Mouse (Mus musculus) cerebellum, adult 11-12 months (tissue): Measurements from ENCODE around the gene Atp10b.

Source experiments
- DNase-seq: peaks from one replicate; pipeline ENCODE4 v3.0.0; 2022

Gene Atp10b

DNA sequence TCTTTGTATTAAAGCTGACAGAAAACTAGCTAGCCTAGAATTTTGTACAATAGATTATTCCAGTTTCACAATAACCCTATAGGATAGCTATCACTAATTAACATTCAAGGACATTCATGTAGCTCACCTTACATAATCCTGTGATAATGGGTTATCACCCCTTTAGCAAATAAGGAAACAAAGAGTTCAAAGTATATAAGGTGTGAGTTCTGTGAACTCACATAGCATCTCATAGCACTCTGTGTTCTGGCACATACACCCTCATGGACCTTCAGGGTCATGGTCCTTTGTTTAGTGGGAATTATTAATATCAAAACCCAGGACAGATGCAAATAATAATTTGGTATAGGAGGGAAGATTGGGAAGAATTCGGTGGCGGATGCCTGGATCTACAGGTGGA is 50.4 kb downstream of the Atp10b start:
- DNase-seq = no peak

DNA sequence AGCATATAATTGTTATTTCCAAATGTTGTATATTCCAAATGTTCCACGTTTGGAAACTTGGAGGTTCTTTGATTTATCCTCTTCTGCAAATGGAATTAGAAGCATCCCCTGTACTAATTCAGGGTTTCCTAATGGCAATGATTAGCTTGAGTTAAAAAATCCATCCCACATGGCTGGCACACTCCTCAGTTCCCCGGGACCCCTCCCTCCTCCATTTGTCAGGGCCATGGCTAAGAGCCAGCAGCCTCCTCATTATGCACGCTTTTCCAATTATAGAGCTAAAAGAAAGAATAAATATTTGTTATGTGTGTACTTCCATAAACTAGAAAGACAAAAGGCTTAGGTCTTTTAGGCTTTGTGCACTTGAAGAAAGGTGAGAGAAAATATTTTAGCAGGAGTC is 53.9 kb downstream of the Atp10b start:
- DNase-seq = no peak

DNA sequence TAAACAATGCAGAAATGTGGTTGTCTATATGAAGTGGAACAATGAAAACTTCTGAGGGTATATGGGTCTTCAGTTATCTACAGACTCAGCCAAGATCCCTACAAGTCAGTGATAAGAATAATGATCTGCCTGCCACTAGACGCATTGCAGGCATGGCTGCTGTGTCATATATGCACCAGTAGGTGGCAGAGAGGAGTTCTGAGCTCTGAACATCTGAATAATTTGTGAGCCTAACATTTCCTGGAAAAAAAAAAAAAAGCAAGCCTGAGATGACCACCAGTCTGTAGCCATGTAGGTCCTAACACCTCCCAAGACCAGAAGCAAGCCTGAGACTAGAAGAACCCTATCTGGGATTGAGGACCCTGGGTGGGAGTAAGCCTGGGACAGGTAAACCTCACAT is 63.5 kb downstream of the Atp10b start:
- DNase-seq = no peak

DNA sequence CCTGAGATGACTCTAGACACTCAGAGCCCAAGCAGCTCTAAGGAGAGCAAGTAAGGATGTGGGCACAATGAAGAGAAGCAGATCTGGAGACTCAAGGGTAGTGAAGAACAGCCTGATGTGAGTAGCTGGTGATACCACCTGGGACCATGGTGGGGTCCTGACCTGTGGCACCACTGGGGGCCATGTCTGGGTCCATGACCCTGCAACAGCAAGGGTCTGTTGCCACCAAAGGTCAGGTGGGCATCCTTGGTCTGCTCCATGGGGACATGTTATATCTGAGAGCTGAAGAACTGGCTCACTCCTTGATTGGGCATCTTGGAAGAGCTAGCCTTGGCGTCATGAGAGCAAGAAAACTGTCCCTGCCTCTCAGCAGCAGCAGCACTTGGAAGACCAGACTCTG is 64.1 kb downstream of the Atp10b start:
- no peak for DNase-seq

DNA sequence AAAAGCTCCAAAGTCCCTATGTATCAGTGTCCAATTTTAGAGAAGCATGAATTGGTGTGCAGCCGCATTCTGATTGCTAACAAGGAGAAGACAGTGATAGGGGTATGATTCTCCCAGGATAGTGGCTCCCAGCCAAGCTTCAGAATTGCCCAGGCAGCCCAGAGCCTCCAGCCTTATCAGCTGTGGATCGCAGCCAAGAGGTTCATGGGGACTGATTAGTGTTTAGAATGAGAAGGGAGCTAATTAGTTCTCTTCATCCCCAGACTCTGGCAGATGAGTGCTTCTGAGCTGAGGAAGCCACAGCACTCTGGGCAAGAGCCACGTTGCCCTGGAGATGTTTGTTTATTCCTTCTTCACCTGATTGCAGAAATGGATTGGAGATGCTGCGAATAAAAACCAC is 67.3 kb downstream of the Atp10b start:
- peak; percentile 8 for DNase-seq

DNA sequence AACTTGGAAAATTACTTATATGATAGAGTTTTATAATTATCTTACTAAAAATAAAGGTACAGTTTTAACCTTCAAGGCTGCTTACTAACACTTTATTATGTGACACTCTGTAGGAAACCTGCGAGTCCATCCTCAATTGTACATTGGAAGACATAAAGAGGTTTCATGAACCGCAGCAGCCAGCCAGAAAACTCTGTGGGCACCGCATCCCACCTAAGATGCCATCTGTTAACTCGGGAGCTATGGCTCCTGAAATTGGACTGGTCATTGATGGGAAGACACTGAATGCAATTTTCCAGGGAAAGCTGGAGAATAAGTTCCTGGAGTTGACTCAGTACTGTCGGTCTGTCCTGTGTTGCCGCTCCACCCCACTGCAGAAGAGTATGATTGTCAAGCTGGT is 80.6 kb downstream of the Atp10b start:
- DNase-seq = peak; percentile 9

DNA sequence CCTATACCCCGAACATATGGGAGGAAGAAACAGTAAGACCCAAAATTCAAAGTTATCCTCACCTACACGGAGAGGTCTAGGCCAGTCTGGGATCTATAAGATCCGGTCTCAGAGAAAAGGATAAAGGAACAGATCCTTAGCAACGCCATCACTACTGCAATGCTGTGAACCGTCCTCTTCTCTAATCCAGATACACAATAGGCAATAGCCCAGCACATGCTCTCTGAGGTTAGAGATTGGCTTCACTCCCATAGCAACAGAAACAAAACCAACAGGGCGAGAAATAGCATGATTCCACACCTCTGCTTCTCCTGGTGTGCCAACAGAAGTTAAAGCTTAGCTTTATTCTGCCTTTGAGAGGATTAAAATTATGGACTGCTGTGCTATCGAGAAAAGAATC is 82.4 kb downstream of the Atp10b start:
- no peak for DNase-seq

DNA sequence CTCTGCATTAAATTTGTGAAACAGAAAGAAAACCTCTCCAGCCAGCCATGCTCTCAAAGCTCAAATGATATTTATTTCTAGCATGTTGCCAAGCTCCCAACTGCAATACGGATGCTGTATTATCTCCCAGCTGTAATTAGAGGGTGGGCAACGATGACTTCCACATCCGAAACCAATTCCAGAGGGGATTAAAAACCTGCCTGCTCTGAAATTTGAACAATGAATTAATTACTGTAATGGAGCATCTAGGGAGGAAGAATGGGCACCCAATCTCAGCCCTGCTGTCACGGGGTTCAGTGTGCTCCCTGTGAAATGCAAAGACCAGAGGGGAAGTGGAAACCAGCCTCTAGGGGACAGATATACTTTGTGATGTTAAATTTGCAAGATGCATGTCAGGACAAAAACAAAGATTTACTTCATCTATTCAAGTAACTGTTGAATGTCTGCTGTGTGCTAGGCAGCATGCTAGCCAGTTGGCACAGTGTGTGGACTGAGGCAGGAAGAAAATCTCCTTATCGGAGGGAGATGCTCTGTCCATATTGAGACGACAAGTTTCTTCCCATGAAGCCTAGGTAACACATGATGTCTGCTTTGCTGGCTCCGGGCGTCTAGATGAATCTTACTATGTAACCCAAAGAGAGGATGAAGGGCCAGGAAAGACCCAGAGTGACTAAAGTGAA is 86.8 kb downstream of the Atp10b start:
- DNase-seq = no peak

DNA sequence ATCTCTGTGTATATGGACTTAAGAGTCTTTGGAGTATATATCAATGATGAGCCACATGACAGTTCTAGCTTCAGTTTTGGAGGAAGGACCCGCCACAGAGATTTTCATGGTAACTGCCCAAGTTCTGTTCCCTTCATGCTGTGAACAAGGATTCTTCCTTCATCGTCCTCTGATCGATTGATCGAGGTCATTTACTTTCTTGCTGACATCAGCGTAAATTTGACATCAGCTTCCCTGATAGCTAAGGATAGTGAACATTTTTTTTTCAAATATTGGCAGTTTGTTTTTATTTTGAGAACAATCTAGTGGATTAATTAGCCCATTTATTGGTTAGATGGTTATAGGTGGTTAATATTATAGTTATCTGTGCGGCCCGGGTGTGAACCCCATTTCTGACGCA is 90.1 kb downstream of the Atp10b start:
- DNase-seq = no peak

DNA sequence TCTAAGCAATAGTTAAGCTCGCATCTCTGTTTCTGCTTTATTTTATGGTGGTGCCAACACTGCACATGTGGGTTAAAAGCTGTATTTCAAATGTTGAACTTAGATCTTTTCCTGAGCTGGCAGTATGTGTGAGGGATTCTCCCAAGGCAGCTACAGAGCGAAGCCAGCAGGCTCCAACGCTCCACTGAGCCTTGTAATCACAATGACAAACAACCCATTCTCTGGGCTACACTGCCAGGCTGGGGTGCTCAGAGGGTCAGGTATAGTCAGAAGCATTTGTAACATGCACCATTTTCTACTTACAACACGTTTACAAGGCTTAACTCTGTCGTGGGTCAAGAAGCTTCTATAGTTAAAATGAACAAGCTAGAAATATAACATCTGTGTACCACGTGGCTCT is 103.4 kb downstream of the Atp10b start:
- DNase-seq = no peak

DNA sequence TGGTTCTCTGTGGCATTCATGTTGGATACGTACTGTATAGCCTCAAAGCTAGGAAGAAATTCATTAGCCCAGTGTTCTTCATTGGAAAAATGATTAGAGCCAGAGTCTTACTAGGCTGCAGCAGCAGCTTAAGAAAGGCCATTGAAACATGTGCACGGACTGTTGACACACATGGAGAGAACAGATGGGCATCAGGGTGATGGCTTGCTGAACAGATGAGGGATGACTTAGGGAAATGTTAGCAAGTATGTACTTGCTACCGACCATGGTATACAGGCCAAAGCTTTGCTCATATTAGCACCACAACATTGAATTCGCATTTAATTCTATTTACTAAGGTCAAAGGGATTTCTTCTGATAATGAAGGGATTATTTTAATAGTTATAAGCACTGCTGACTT is 105.6 kb downstream of the Atp10b start:
- DNase-seq = no peak

DNA sequence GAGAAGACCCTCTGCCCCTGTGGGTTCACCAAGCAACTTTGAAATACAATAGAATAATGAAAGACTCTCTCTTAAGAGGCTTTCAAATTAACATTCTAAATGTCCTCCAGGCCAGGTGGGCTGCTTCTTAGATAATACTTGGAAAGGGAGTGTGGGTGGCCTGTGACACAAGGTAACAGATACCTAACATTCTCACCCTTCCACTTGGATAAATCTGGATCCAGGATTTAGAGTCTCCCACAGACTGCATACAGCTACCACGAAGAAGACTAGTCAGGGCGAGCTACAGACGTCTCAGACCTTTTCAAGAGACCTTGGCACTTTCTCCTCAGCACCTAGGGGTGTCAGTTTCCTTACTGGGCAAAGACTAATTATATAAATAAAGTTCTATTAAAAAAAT is 107.6 kb downstream of the Atp10b start:
- DNase-seq = no peak

DNA sequence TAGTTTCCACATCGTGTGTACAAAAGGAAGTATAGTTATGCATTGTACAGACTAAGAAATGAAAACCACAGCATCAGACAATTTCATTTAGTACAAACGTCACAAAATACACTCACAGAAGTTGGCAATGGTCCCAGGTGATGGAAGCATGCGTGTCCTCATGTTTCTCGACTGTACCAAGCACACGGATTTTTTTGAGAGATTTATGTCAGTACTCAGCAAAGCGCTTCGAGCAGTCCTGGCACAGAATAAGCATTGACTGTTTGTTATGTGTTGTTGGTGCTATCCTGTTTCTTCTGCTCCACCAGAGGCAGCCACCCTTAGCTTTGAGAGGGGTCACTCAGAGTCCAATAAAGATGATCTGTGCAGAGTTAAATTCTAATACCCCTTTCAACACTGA is 108.1 kb downstream of the Atp10b start:
- no peak for DNase-seq

DNA sequence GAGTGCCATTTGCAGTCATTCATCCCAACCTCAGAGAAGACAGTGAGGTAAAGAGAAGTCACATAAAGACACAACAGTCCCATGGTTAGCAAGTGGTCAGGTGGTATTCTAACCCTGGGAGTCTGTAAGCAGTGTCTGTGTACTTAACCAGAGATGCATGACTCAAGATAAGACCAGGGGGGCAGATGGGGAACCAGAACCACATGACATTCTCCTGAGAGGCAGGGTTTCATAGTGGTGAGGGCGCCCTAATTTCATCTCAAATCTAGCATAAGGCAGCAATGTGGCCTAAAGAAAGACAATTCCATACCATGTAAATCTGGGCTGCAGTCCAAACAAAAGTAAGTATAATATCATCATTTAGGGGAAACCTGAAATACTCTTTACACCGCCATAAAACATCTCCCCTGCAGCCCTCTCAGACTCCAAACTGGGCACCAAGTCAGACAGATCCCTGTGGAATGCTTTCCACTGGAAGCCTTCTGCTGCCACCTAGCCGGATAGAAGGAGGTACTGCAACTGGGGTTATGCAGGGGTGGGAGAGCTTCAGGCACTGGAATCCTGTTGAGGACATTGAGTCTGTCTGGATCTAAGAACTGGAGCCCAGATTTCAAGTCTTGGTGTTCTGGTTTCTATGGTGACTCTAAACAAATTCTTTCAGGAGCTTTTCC is 114.0 kb downstream of the Atp10b start:
- peak; percentile 67 for DNase-seq

DNA sequence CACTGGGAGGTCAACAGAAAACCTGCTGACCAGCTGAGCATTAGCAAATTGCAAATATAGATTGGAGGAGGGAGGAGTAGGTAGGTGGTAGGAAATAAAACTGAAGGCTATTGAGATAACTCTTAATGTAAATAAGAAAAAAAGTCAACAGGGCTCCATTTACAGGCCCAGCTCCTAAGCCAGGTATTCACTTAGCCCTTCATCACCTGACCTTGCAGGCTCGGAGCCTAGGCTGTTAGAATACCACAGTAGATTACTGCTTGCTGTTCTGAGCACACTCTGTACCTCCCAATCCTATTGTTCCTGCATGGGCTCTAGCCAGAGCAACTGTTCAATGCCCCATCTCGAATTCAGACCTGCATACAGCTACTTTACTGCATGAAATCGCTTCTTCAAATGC is 117.8 kb downstream of the Atp10b start:
- no peak for DNase-seq

DNA sequence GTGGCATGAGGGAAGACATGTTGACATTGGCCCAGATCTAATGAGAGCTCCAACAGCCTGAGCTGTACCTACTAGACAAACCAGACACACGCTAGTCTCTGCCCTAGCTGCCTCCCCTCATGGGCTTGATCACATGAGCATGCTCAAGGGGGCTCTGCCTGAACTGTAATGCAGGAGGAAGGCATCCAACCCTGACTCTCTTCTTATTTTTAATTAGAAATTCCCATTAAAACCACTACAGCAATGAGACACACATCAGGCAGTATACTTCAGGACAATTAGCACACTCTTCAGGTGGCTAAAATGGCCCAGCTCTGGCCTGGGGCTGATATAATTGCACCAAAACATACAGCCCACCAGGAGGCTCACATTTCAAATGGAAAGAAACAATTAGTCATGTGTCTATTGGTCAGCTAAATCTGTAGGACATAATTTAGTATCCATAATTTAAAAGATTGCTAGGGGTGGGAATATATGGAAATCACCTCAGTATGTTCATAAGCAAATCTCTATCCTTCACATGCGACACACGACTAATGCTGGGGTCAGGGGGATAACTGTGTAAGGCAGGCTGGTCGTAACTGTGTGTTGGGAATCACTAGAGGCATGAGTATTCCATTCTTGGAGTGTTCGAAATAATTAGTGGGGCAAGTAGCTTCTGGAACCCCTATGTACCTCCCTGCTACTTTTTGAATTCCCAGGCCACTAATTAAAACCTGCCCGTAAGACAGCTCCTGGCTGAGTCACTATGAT is 120.0 kb downstream of the Atp10b start:
- no peak for DNase-seq

DNA sequence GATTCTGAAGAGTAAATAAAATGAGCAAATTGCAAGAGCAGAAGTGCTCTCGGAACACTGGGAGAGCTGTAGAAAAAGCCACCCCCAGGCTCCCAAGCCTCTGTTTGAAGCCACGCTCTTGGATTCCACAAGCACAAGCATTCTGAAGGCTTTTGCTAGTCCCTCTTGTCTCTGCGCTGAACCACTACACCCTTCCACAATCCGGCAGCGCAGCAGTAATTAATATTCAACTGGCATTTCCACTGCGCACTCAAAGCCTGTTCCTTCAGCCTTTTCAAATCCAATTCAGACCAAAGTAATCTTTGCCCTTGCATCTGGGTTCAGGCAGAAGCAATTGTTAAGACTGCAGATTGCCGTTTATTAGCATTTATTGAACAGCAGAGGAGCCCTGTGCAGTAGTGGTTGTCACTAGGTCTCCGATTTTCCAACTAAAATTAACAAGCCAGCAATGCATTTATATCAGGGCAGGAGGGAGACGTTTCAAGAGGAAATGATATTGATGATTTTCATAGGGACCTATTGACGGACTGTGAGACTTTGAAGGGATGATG is 120.7 kb downstream of the Atp10b start:
- no peak for DNase-seq

DNA sequence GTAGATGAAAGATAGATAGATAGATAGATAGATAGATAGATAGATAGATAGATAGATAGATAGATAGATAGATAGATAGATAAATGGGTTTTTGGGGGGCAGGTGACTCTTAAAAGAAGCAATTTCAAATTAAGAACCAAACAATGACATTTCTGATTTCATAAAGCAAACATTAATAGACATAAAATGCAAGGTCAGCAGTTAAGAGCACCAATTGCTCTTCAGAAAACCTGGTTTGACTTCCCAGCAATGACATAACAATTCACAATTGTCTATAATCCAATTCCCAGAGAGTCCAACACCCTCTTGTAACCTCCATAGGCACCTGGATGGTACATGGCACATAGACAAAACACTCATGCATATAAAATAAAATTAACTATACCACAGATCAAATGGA is 124.2 kb downstream of the Atp10b start:
- DNase-seq = no peak

DNA sequence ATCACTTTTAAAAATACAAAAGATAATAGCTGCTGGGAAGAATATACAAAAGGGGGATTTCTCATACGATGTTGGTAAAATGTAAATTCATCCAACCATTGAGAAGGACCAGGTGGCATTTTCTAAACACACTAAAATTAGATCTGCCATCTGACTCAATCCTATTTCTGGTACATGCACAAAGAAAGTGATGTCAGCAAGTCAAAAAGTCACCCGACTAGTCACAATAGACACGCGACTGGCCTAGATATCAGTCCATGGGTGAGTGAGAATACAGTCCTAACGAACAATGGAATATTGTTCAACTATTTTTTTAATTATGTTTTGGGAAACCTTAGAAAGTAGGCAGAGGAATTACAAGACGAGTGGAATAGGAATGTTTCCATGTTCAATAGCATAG is 147.9 kb downstream of the Atp10b start:
- no peak for DNase-seq

DNA sequence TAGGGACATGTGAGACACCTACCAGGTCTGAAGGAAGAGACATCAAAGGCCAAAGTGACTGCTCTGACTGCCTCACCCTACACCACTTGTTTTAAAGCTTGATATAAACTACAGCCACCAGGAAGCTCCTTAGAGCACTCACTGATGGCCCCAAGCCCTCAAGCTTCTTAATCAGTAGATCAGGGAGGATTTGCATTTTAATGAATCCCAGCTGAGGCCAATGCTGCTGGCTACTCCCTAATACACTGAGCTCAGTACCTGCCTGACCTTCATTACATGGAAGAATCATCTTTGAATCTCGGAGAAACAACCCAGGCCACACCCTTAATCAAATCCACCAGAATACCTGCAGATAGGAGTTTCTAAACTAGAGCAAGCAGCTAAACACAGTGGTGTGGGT is 161.3 kb downstream of the Atp10b start:
- no peak for DNase-seq
